Mouse (Mus musculus) retina, adult 2 months (tissue): ENCODE results near the gene Olfr1054.
"Not testable (repeated sequence)": the region's sequence is repeated elsewhere in the genome, so short reads cannot be mapped to it uniquely, and the experiment has no call there.

Experiments
- DNase-seq: peaks from one replicate; pipeline ENCODE4 v3.0.0-alpha.2; 2012; ENCODE audit warnings: low read depth, low spot score

Gene Olfr1054

DNA sequence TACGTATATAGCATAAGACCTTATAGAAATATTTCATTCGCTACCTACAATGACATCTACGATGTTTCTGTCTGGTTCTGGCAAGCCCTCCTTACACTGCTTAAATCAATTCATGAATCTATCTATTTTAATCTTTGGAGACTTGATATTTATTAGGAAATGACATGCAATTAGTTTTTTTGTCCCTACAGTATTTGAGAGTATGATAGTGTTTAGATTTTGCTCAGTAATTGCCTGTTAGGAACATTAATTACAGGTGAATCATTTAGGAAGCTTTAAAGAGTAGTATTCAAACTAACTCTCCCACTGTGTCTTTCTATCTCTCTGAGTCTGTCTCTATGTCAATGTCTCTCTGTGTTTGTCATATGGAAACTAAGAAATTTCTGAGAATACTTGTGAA lies at the start of gene Olfr1054:
Gene Olfr1054, minus strand, starts transcription at position 101 of the 400 bp plus-strand sequence.
- DNase-seq = no peak

DNA sequence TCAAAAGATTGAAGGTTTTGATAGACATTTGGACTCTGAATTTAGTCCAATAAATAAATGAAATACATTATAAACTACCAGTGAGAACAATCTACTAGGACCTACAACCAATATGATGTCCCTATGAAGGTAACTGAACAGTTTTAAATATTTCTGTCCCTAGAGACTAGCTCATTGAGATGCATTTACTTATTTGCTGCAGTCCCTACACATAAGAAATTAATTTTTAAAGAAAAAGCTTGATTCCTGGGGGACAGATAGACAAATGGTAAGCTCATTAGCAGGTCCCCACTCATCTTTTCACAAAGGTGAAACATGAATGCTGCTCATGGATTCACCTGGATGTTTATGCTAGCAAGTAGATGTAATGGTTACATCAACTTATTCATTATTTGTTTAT lies 43.1 kb upstream of the Olfr1054 start, which contains the start of gene Olfr1057:
Gene Olfr1057, minus strand, starts transcription at position 101 of the 400 bp plus-strand sequence.
- DNase-seq = no peak

DNA sequence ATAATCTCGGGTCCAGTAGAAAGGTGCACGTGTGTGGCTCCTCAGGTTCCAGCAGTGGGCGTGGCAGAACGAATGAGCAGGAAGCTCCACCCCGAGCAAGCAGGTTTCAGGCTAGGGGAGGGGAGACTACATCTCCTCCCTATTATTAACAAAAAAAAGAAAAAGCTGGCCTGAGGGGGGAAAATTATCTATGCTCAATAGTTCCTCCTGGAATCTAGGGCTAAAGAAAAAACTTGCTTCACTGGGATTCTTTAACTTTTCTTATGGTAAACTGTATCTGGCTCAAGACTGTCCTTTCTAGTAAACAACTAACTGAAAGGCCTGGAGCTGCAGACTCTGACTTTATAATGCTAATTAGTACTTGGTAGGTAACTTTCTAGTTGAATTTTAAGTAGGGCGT lies 31.1 kb upstream of the Olfr1054 start:
- DNase-seq = not testable (repeated sequence)

DNA sequence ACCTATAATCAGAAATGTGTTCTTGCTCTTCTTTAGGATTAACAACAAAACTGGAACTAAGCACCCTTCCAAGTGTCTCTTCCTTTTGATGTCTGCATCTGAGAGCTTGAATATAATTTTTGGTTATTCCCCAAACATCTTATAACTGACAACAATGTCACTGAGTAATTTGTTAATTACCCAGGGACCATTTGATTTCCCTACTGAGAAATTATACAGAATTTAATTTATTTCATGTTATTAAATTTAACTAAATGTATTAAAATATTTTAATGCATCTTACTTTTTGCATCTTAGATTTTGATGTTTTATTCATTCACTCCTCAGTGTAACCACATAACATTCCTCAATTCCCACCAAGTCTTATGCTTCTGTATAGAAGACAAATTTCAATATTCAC lies 27.1 kb upstream of the Olfr1054 start, which contains the start of gene Olfr1056:
Gene Olfr1056, minus strand, starts transcription at position 101 of the 400 bp plus-strand sequence.
- no peak for DNase-seq

DNA sequence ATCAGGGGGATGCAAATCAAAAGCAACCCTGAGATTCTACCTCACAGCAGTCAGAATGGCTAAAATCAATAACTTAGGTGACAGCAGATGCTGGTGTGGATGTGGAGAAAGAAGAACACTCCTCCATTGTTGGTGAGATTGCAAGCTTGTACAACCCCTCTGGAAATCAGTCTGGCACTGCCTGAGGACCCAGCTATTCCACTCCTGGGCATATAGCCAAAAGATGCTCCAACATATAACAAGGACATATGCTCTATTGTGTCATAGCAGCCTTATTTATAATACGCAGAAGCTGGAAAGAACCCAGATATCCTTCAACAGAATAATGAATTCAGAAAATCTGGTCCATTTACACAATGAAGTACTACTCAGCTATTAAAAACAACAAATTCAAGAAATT lies 16.5 kb upstream of the Olfr1054 start:
- not testable (repeated sequence) for DNase-seq

DNA sequence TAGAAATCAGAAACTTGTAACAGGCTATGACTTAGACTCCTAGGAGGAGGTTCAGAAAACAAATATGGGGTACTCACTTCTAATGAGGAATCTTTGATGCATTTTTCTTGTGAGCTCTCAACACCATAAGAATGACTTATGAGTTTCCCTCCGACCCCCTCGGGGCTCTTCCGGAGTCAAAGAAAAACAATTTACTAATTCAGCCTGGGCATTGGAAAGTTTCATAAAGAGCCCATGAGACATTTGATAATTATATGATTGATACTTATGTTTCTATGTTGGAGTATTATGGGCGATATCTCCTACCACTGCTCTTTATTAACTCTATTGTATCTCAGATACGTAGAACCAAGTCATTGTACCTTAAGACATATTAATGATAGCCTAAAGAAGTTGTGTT lies 15.0 kb upstream of the Olfr1054 start, which contains the start of gene Olfr1055:
Gene Olfr1055, minus strand, starts transcription at position 101 of the 400 bp plus-strand sequence.
- no peak for DNase-seq

DNA sequence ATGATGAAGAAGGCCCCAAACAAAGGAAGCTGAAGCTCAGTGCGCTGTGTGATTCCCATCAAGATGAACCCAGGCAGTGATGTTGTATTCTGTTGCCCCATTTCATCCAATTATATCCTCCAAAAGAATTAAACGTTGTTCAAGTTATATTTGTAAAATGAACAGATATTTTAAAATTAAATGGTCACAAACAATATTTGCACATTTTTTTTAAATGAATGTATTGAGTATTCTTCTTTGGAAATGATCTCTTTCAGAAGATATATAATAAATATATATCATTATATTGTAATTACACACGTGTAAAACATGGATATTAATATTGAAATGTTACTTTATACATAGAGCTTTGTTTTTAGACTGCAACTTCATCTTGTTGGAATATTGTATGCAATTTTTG lies 20.0 kb downstream of the Olfr1054 start, which contains the start of gene Olfr1053:
Gene Olfr1053, minus strand, starts transcription at position 101 of the 400 bp plus-strand sequence.
- no peak for DNase-seq

DNA sequence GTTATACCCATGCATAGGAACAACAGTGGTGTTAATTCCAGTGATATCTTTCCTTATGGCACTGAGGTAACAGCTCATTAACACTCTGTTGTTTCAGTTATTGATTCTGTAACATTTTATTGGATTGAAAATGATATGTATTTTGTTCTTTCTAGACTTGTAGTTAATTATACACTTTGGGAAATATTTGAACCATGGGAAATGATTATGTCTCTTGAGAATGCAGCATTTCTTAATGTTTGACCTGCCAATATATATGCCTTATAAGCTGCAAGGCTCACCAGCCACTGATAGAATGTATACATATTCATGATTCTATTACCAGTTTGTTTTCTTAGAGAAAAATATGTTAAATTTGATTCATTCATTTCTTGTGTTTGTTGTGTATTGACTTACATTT lies 43.1 kb downstream of the Olfr1054 start, which contains the start of gene Olfr1052:
Gene Olfr1052, plus strand, starts transcription at position 301 of the 400 bp plus-strand sequence.
- DNase-seq = no peak
